Mouse (Mus musculus): Measurements from ENCODE around the gene Ipo8.

Gene Ipo8

GRCm38 (mm10) chr6:148830748-148831727 lies at the start of gene Ipo8:
Gene Ipo8, minus strand, starts transcription at chr6:148831467.
- DNase-seq (ENCODE audit: extremely low read depth, low read depth), result peak; percentile 94

GRCm38 (mm10) chr6:148873911-148874310 lies 42.6 kb upstream of the Ipo8 start:
- DNase-seq (ENCODE audit: extremely low read depth, low read depth), result no peak

GRCm38 (mm10) chr6:148845629-148846028 lies 14.4 kb upstream of the Ipo8 start:
- DNase-seq (ENCODE audit: extremely low read depth, low read depth), result no peak

GRCm38 (mm10) chr6:148841760-148842159 lies 10.5 kb upstream of the Ipo8 start:
- DNase-seq (ENCODE audit: extremely low read depth, low read depth), result no peak

GRCm38 (mm10) chr6:148838460-148838859 lies 7.2 kb upstream of the Ipo8 start:
- DNase-seq (ENCODE audit: extremely low read depth, low read depth), result no peak

- DNase-seq (ENCODE audit: extremely low read depth, low read depth), result no peak
Observed at GRCm38 (mm10) chr6:148831728-148832121, 458 bp upstream of the Ipo8 start.

GRCm38 (mm10) chr6:148830355-148830747 lies 916 bp downstream of the Ipo8 start:
- no peak for DNase-seq (ENCODE audit: extremely low read depth, low read depth)

- no peak for DNase-seq (ENCODE audit: extremely low read depth, low read depth)
Observed at GRCm38 (mm10) chr6:148826119-148826518, 5.1 kb downstream of the Ipo8 start.

GRCm38 (mm10) chr6:148818624-148819343 lies 12.5 kb downstream of the Ipo8 start:
- no peak for DNase-seq (ENCODE audit: extremely low read depth, low read depth)

- DNase-seq (ENCODE audit: extremely low read depth, low read depth), result no peak
Observed at GRCm38 (mm10) chr6:148816751-148817150, 14.5 kb downstream of the Ipo8 start.

- DNase-seq (ENCODE audit: extremely low read depth, low read depth), result no peak
Observed at GRCm38 (mm10) chr6:148811117-148811516, 20.1 kb downstream of the Ipo8 start.

GRCm38 (mm10) chr6:148799773-148800172 lies 31.5 kb downstream of the Ipo8 start:
- DNase-seq (ENCODE audit: extremely low read depth, low read depth), result no peak

GRCm38 (mm10) chr6:148795145-148795544 lies 36.1 kb downstream of the Ipo8 start:
- no peak for DNase-seq (ENCODE audit: extremely low read depth, low read depth)

GRCm38 (mm10) chr6:148789010-148789673 lies 42.1 kb downstream of the Ipo8 start:
- DNase-seq (ENCODE audit: extremely low read depth, low read depth), result no peak

GRCm38 (mm10) chr6:148786186-148786585 lies 45.1 kb downstream of the Ipo8 start:
- DNase-seq (ENCODE audit: extremely low read depth, low read depth), result no peak

GRCm38 (mm10) chr6:148784418-148784817 lies 46.8 kb downstream of the Ipo8 start:
- no peak for DNase-seq (ENCODE audit: extremely low read depth, low read depth)

GRCm38 (mm10) chr6:148776236-148776635 lies 55.0 kb downstream of the Ipo8 start:
- no peak for DNase-seq (ENCODE audit: extremely low read depth, low read depth)

- no peak for DNase-seq (ENCODE audit: extremely low read depth, low read depth)
Observed at GRCm38 (mm10) chr6:148771423-148771822, 59.8 kb downstream of the Ipo8 start.

GRCm38 (mm10) chr6:148768419-148768818 lies 62.8 kb downstream of the Ipo8 start:
- DNase-seq (ENCODE audit: extremely low read depth, low read depth), result no peak

GRCm38 (mm10) chr6:148767228-148767627 lies 64.0 kb downstream of the Ipo8 start:
- DNase-seq (ENCODE audit: extremely low read depth, low read depth), result no peak

- DNase-seq (ENCODE audit: extremely low read depth, low read depth), result no peak
Observed at GRCm38 (mm10) chr6:148761967-148762712, 69.1 kb downstream of the Ipo8 start.
